ENCODE assay signal across 24 mouse cellular contexts in the genomic region with DNA sequence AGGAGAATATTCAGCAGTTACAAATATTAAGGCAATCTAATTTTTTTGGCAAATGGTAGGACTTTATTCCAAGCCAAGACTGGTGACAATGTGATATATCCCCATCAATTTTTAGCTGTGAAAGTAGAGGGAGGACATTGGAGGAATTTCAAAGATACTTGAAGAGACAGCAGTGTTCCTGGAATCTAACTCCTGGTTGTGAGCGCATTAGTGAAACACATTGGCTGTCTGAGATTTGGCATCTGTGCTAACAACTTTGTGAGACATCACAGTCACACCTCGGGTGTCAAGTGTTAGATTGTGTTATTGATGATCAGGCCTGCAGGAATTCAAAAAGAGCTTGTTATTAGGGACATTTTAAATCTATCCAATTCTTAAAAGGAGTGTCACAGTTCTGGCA.
DNase-seq lines count a peak whose midpoint lies in the region; ATAC-seq and TF ChIP-seq lines count a peak whose summit lies in the region.
"Had no signal": no experiment of that assay in that cellular context is flagged by ENCODE, and none has a peak within 500 bp of the region (broad histone marks: within the 10 kb centered on the region; RNA-seq: fewer than 3 reads in every experiment).

No protein-coding gene starts in this region.

- no peaks in the 10 kb centered on the region for H3K27me3 ChIP-seq in forebrain, embryonic 15.5 days
- no peaks in the 10 kb centered on the region for H3K27me3 ChIP-seq in forebrain, embryonic 11.5 days (ENCODE audit: control insufficient read depth, insufficient read depth, low read length)
- no peaks in the 10 kb centered on the region for H3K27me3 ChIP-seq in heart, embryonic 10.5 days (ENCODE audit: insufficient read depth, poor library complexity, severe bottlenecking)
- H3K27me3 ChIP-seq in heart, embryonic 12.5 days (replicated peaks), result no peaks in the 10 kb centered on the region
- H3K27me3 ChIP-seq: embryonic facial prominence, embryonic 12.5 days; embryonic facial prominence, embryonic 15.5 days; heart, embryonic 13.5 days; hindbrain, embryonic 15.5 days had no signal

- H3K9me3 ChIP-seq in forebrain, embryonic 15.5 days, result no peaks in the 10 kb centered on the region
- no peaks in the 10 kb centered on the region for H3K9me3 ChIP-seq in forebrain, embryonic 11.5 days (ENCODE audit: control insufficient read depth, low read length)
- H3K9me3 ChIP-seq in heart, embryonic 10.5 days, result no peaks in the 10 kb centered on the region
- H3K9me3 ChIP-seq in heart, embryonic 12.5 days (replicated peaks), result peaks cover 6% of the 10 kb centered on the region
- H3K9me3 ChIP-seq: embryonic facial prominence, embryonic 12.5 days; embryonic facial prominence, embryonic 15.5 days; hindbrain, embryonic 12.5 days; hindbrain, embryonic 15.5 days had no signal

- no peak overlapping the region for H3K4me2 ChIP-seq in forebrain, embryonic 15.5 days (replicated peaks)
- no peak overlapping the region for H3K4me2 ChIP-seq in forebrain, embryonic 11.5 days (ENCODE audit: low read depth, low read length, severe bottlenecking)
- no peak overlapping the region for H3K4me2 ChIP-seq in heart, embryonic 12.5 days
- H3K4me2 ChIP-seq: embryonic facial prominence, embryonic 12.5 days; embryonic facial prominence, embryonic 15.5 days; heart, embryonic 13.5 days; hindbrain, embryonic 12.5 days; hindbrain, embryonic 15.5 days had no signal

- no peak for TF ChIP-seq CTCF in brain, embryonic 14.5 days (IDR thresholded peaks at IDR 0.05; ENCODE audit: borderline replicate concordance, extremely low read depth, insufficient read depth, insufficient read length)

- DNase-seq in forebrain, embryonic 11.5 days (ENCODE audit: low spot score), result no peak
- peak; percentile 7 for DNase-seq in heart, embryonic 10.5 days (ENCODE audit: low spot score)
- DNase-seq in brain, adult 2 months (ENCODE audit: low read depth, low spot score), result peak; percentile 60
- DNase-seq in brain, embryonic 14.5 days (ENCODE audit: low read depth), result peak; percentile 76
- no peak for DNase-seq in adrenal gland, postnatal 14 days
- DNase-seq: adrenal gland, adult 2 months; adrenal gland, postnatal 25 days; cerebellum, adult 11 months; cerebellum, adult 2 months; cerebellum, adult 9-11 months; cerebellum, postnatal 25 days; gastrocnemius, postnatal 25 days; heart, adult 2 months; kidney, adult 2 months had no signal

- peaks cover 22% of the 10 kb centered on the region for H3K4me1 ChIP-seq in forebrain, embryonic 15.5 days
- H3K4me1 ChIP-seq in forebrain, embryonic 11.5 days (replicated peaks; ENCODE audit: control insufficient read depth, insufficient read depth, low read length), result no peaks in the 10 kb centered on the region
- peaks cover 26% of the 10 kb centered on the region for H3K4me1 ChIP-seq in heart, embryonic 10.5 days
- H3K4me1 ChIP-seq in heart, embryonic 12.5 days (replicated peaks), result peaks cover 25% of the 10 kb centered on the region

- no peak for TF ChIP-seq POLR2A in brain, embryonic 14.5 days (IDR thresholded peaks at IDR 0.05; ENCODE audit: borderline replicate concordance, extremely low read depth, insufficient read depth, insufficient read length, poor library complexity, severe bottlenecking)

- H3K9ac ChIP-seq in forebrain, embryonic 15.5 days (replicated peaks), result no peak overlapping the region
- no peak overlapping the region for H3K9ac ChIP-seq in forebrain, embryonic 11.5 days (ENCODE audit: low read length)
- no peak overlapping the region for H3K9ac ChIP-seq in heart, embryonic 12.5 days
- H3K9ac ChIP-seq: embryonic facial prominence, embryonic 12.5 days; embryonic facial prominence, embryonic 15.5 days; heart, embryonic 13.5 days; hindbrain, embryonic 12.5 days; hindbrain, embryonic 15.5 days had no signal

- peak; percentile 54; the same call in 1 of the 2 replicates for ATAC-seq in forebrain, embryonic 15.5 days (replicated peaks)
- no peak for ATAC-seq in forebrain, embryonic 11.5 days (replicated peaks; ENCODE audit: low FRiP score)
- ATAC-seq in heart, embryonic 12.5 days (ENCODE audit: insufficient number of reproducible peaks, low FRiP score), result no peak
- ATAC-seq in monocyte, adult 5-6 weeks (replicated peaks; ENCODE audit: insufficient number of reproducible peaks, low FRiP score, low TSS enrichment, poor library complexity, severe bottlenecking), result no peak
- ATAC-seq: CD4-positive, CD25-positive, alpha-beta regulatory T cell, adult 4 months; intestine, postnatal 0 days had no signal

- peak overlapping the region; percentile 56 for H3K27ac ChIP-seq in forebrain, embryonic 15.5 days (replicated peaks)
- no peak overlapping the region for H3K27ac ChIP-seq in forebrain, embryonic 11.5 days (ENCODE audit: low read depth, low read length)
- no peak overlapping the region for H3K27ac ChIP-seq in heart, embryonic 10.5 days
- no peak overlapping the region for H3K27ac ChIP-seq in heart, embryonic 12.5 days (ENCODE audit: poor library complexity, severe bottlenecking)
- H3K27ac ChIP-seq: embryonic facial prominence, embryonic 12.5 days; embryonic facial prominence, embryonic 15.5 days; heart, adult 2 months; heart, embryonic 13.5 days; hindbrain, embryonic 12.5 days; hindbrain, embryonic 15.5 days had no signal

- no peaks in the 10 kb centered on the region for H3K36me3 ChIP-seq in forebrain, embryonic 15.5 days
- H3K36me3 ChIP-seq in forebrain, embryonic 11.5 days (ENCODE audit: control insufficient read depth, insufficient read depth, low read length), result no peaks in the 10 kb centered on the region
- H3K36me3 ChIP-seq in heart, embryonic 10.5 days, result no peaks in the 10 kb centered on the region
- no peaks in the 10 kb centered on the region for H3K36me3 ChIP-seq in heart, embryonic 12.5 days
- H3K36me3 ChIP-seq: embryonic facial prominence, embryonic 12.5 days; embryonic facial prominence, embryonic 15.5 days; heart, embryonic 13.5 days; hindbrain, embryonic 12.5 days; hindbrain, embryonic 15.5 days had no signal

- H3K4me3 ChIP-seq in forebrain, embryonic 15.5 days, result no peak overlapping the region
- no peak overlapping the region for H3K4me3 ChIP-seq in forebrain, embryonic 11.5 days (ENCODE audit: low read depth, low read length)
- no peak overlapping the region for H3K4me3 ChIP-seq in heart, embryonic 10.5 days
- no peak overlapping the region for H3K4me3 ChIP-seq in heart, embryonic 12.5 days
- H3K4me3 ChIP-seq: embryonic facial prominence, embryonic 12.5 days; embryonic facial prominence, embryonic 15.5 days; heart, adult 2 months; heart, embryonic 13.5 days; hindbrain, embryonic 12.5 days; hindbrain, embryonic 15.5 days had no signal

- WGBS in forebrain, embryonic 15.5 days, result 63% methylated on average over 2 of the region's 2 CpGs
- WGBS in forebrain, embryonic 11.5 days, result 80% methylated on average over 2 of the region's 2 CpGs
- WGBS in heart, embryonic 10.5 days, result 58% methylated on average over 2 of the region's 2 CpGs
- WGBS in heart, embryonic 12.5 days, result 71% methylated on average over 2 of the region's 2 CpGs

Comparison
In these comparisons a context has a peak if more than half of its experiments do, and no peak if none do; other contexts are left out.
1. DNase-seq: peak in heart, embryonic 10.5 days (single experiment), brain, adult 2 months (single experiment) and brain, embryonic 14.5 days (single experiment); none in forebrain, embryonic 11.5 days (single experiment) and adrenal gland, postnatal 14 days (single experiment).